10 mouse cellular contexts compared by ENCODE assay signal in genomic region chrX:81073834-81074233, GRCm38 (mm10). TPM values are rescaled to one million over a fixed set of nuclear protein-coding genes. Genes with fewer than 3 reads are reported as not detected.
DNase-seq lines count a peak whose midpoint lies in the region; ATAC-seq lines count a peak whose summit lies in the region.
"Had no signal": no experiment of that assay in that cellular context is flagged by ENCODE, and none has a peak within 500 bp of the region (broad histone marks: within the 10 kb centered on the region; RNA-seq: fewer than 3 reads in every experiment).

No protein-coding gene starts in this region.

- no peaks in the 10 kb centered on the region for H3K4me1 ChIP-seq in kidney, embryonic 16.5 days (ENCODE audit: insufficient read depth, low read length)
- H3K4me1 ChIP-seq in embryonic facial prominence, embryonic 13.5 days: no peaks in the 10 kb centered on the region
- H3K4me1 ChIP-seq in heart, embryonic 16.5 days (ENCODE audit: control insufficient read depth, insufficient read depth, low read length): no peaks in the 10 kb centered on the region
- H3K4me1 ChIP-seq in midbrain, embryonic 14.5 days (ENCODE audit: control insufficient read depth, insufficient read depth, low read length): 0 out of 2 replicates have a peak, but pooled peaks cover 5% of the 10 kb centered on the region

- 63% methylated on average over 4 of the region's 4 CpGs for WGBS in kidney, embryonic 16.5 days
- WGBS in embryonic facial prominence, embryonic 13.5 days: 47% methylated on average over 4 of the region's 4 CpGs
- 31% methylated on average over 4 of the region's 4 CpGs for WGBS in heart, embryonic 16.5 days
- WGBS in midbrain, embryonic 14.5 days: 33% methylated on average over 4 of the region's 4 CpGs

- H3K27ac ChIP-seq in kidney, embryonic 16.5 days (ENCODE audit: low read length): no peak overlapping the region
- H3K27ac ChIP-seq in embryonic facial prominence, embryonic 13.5 days: no peak overlapping the region
- no peak overlapping the region for H3K27ac ChIP-seq in heart, embryonic 16.5 days (ENCODE audit: low read length)
- H3K27ac ChIP-seq in midbrain, embryonic 14.5 days (replicated peaks; ENCODE audit: low read depth, low read length): no peak overlapping the region
- H3K27ac ChIP-seq: liver, embryonic 14.5 days had no signal

- H3K9ac ChIP-seq in kidney, embryonic 16.5 days (replicated peaks; ENCODE audit: low read length): no peak overlapping the region
- no peak overlapping the region for H3K9ac ChIP-seq in embryonic facial prominence, embryonic 13.5 days
- H3K9ac ChIP-seq in heart, embryonic 16.5 days (ENCODE audit: low read length): peak overlapping the region; percentile 43
- H3K9ac ChIP-seq in midbrain, embryonic 14.5 days (replicated peaks; ENCODE audit: low read length): no peak overlapping the region
- H3K9ac ChIP-seq: liver, embryonic 14.5 days had no signal

- H3K36me3 ChIP-seq in kidney, embryonic 16.5 days (ENCODE audit: insufficient read depth, low read length): no peaks in the 10 kb centered on the region
- no peaks in the 10 kb centered on the region for H3K36me3 ChIP-seq in embryonic facial prominence, embryonic 13.5 days
- H3K36me3 ChIP-seq in heart, embryonic 16.5 days (ENCODE audit: control insufficient read depth, insufficient read depth): no peaks in the 10 kb centered on the region
- H3K36me3 ChIP-seq in midbrain, embryonic 14.5 days (ENCODE audit: control insufficient read depth, insufficient read depth, low read length): no peaks in the 10 kb centered on the region

- intact Hi-C loops in gastrocnemius, postnatal 14 days (cut with DNase I; ENCODE audit: low total_unique reads): no loop called here
- intact Hi-C loops in left cerebral cortex, postnatal 14 days (cut with DNase I): no loop called here

- DNase-seq in kidney, adult 11 months: no peak
- DNase-seq in midbrain, embryonic 14.5 days: peak; percentile 12
- no peak for DNase-seq in gastrocnemius, postnatal 14 days
- no peak for DNase-seq in T-cell, adult 2 months (ENCODE audit: low spot score)
- no peak for DNase-seq in left cerebral cortex, postnatal 14 days (ENCODE audit: low spot score in 2 of 2)
- DNase-seq: kidney, adult 18-20 months had no signal

- no peak for ATAC-seq in kidney, embryonic 16.5 days (ENCODE audit: low FRiP score, low TSS enrichment)
- ATAC-seq in embryonic facial prominence, embryonic 13.5 days (ENCODE audit: insufficient number of reproducible peaks, insufficient read depth, low FRiP score, low TSS enrichment, low read depth): no peak
- ATAC-seq in heart, embryonic 16.5 days (replicated peaks; ENCODE audit: extremely low read depth, insufficient read depth, low FRiP score): no peak
- ATAC-seq in midbrain, embryonic 14.5 days (ENCODE audit: low FRiP score, low TSS enrichment): no peak

- no peaks in the 10 kb centered on the region for H3K27me3 ChIP-seq in kidney, embryonic 16.5 days (ENCODE audit: insufficient read depth, low read length)
- no peaks in the 10 kb centered on the region for H3K27me3 ChIP-seq in embryonic facial prominence, embryonic 13.5 days
- H3K27me3 ChIP-seq in heart, embryonic 16.5 days (ENCODE audit: control insufficient read depth, insufficient read depth, low read length): peaks cover 2% of the 10 kb centered on the region; the same call in 1 of the 2 replicates
- no peaks in the 10 kb centered on the region for H3K27me3 ChIP-seq in midbrain, embryonic 14.5 days (ENCODE audit: control insufficient read depth, insufficient read depth, low read length)

- H3K9me3 ChIP-seq in kidney, embryonic 16.5 days (ENCODE audit: low read length): no peaks in the 10 kb centered on the region
- no peaks in the 10 kb centered on the region for H3K9me3 ChIP-seq in embryonic facial prominence, embryonic 13.5 days
- no peaks in the 10 kb centered on the region for H3K9me3 ChIP-seq in heart, embryonic 16.5 days (replicated peaks; ENCODE audit: control insufficient read depth, low read length)
- H3K9me3 ChIP-seq in midbrain, embryonic 14.5 days (ENCODE audit: control insufficient read depth, low read length): no peaks in the 10 kb centered on the region

- no peak overlapping the region for H3K4me3 ChIP-seq in kidney, embryonic 16.5 days (ENCODE audit: low read length)
- peak overlapping the region; percentile 58 for H3K4me3 ChIP-seq in embryonic facial prominence, embryonic 13.5 days
- peak overlapping the region; percentile 22 for H3K4me3 ChIP-seq in heart, embryonic 16.5 days (ENCODE audit: low read length)
- H3K4me3 ChIP-seq in midbrain, embryonic 14.5 days (replicated peaks; ENCODE audit: low read depth, low read length): peak overlapping the region; percentile 10

- H3K4me2 ChIP-seq in kidney, embryonic 16.5 days (replicated peaks; ENCODE audit: low read depth, low read length): 0 out of 2 replicates have a peak overlapping the region, but pooled peaks have one; percentile 15
- peak overlapping the region; percentile 55 for H3K4me2 ChIP-seq in embryonic facial prominence, embryonic 13.5 days
- H3K4me2 ChIP-seq in heart, embryonic 16.5 days (ENCODE audit: low read depth, low read length): peak overlapping the region; percentile 69; the same call in 1 of the 2 replicates
- H3K4me2 ChIP-seq in midbrain, embryonic 14.5 days (ENCODE audit: low read length): peak overlapping the region; percentile 50

RNA-seq across cellular contexts. Expression of gene Tmem47, which starts 3.3 kb away (rescaled TPM):
- polyA plus RNA-seq in kidney, embryonic 16.5 days (2015; fragmentation: Nextera tagmentation; extraction: Ambion mirVana): 16.6 and 21.3 TPM in 2 replicates
- polyA plus RNA-seq in embryonic facial prominence, embryonic 13.5 days (2015; fragmentation: Nextera tagmentation; extraction: Ambion mirVana): 15.6 and 17.4 TPM in 2 replicates
- 20.1 and 25.1 TPM in 2 replicates for polyA plus RNA-seq in heart, embryonic 16.5 days (2015; fragmentation: Nextera tagmentation; extraction: Ambion mirVana)
- polyA plus RNA-seq in midbrain, embryonic 14.5 days (2014; fragmentation: Nextera tagmentation; extraction: Ambion mirVana): 22.0 and 27.5 TPM in 2 replicates
- 10 to 100 TPM; 12.3 to 15.2 TPM for total RNA-seq in gastrocnemius, postnatal 14 days (2021)
- 10 to 100 TPM; 67.2 to 75.5 TPM for total RNA-seq in left cerebral cortex, postnatal 14 days (2021)

Comparison
In these comparisons a context has a peak if more than half of its experiments do, and no peak if none do; other contexts are left out.
1. H3K4me2 ChIP-seq: peak in every context shown above with its lines; median percentile 69 in heart, embryonic 16.5 days; 55 in embryonic facial prominence, embryonic 13.5 days; 50 in midbrain, embryonic 14.5 days; 15 in kidney, embryonic 16.5 days.